Mouse (Mus musculus) hindbrain, embryonic 15.5 days (tissue): ENCODE measurements around the gene Eci1. TPM values are rescaled to one million over a fixed set of nuclear protein-coding genes. Genes with fewer than 3 reads are reported as not detected.

ENCODE experiments used
- ATAC-seq: fragments of 200-750 bp; cut with Nextera tagmentation; 2 replicates; pipeline ENCODE4 v1.8.0; 2017; ENCODE audit warnings: low read depth, moderate number of reproducible peaks, moderate TSS enrichment; ENCODE audit not compliant: low FRiP score
- H3K27ac ChIP-seq: fragments of 300-500 bp; sonication (generic); replicated peaks from 2 replicates; pipeline ENCODE4 v1.5.1; 2015; ENCODE audit warnings: mild to moderate bottlenecking, inconsistent platforms
- H3K27me3 ChIP-seq: fragments of 300-500 bp; sonication (generic); 2 replicates; pipeline ENCODE4 v1.6.1; 2015; ENCODE audit warnings: control low read depth, inconsistent platforms
- H3K36me3 ChIP-seq: fragments of 300-500 bp; sonication (generic); 2 replicates; pipeline ENCODE4 v1.6.1; 2015; ENCODE audit warnings: control low read depth, inconsistent platforms
- H3K4me1 ChIP-seq: fragments of 300-500 bp; sonication (generic); replicated peaks from 2 replicates; pipeline ENCODE4 v1.6.1; 2015; ENCODE audit warnings: control low read depth, inconsistent platforms
- H3K4me2 ChIP-seq: fragments of 300-500 bp; sonication (generic); 2 replicates; pipeline ENCODE4 v1.6.1; 2015; ENCODE audit warnings: moderate library complexity, mild to moderate bottlenecking, inconsistent platforms
- H3K4me3 ChIP-seq: fragments of 300-500 bp; sonication (generic); 2 replicates; pipeline ENCODE4 v1.5.1; 2015; ENCODE audit warnings: mild to moderate bottlenecking, inconsistent platforms
- H3K9ac ChIP-seq: fragments of 300-500 bp; sonication (generic); 2 replicates; pipeline ENCODE4 v1.6.1; 2015; ENCODE audit warnings: inconsistent platforms
- H3K9me3 ChIP-seq: fragments of 300-500 bp; sonication (generic); 2 replicates; pipeline ENCODE4 v1.6.1; 2016; ENCODE audit warnings: control low read depth, inconsistent platforms
- WGBS: fragments of 180-500 bp; shearing (Covaris S2); methylation state at CpG from one replicate; pipeline ENCODE4 v1.1.7; 2015; 5-methylcytosine and 5-hydroxymethylcytosine counted together
- polyA plus RNA-seq: library from polyadenylated mRNA; unstranded; fragments of >200 nt; fragmentation: Nextera tagmentation; extraction: Ambion mirVana; gene quantifications from 2 replicates; pipeline ENCODE4 v1.2.1, GENCODE M21; 2015

Eci1 gene
- polyA plus RNA-seq, 1 experiment from 2014 or later: 48.0 TPM

DNA sequence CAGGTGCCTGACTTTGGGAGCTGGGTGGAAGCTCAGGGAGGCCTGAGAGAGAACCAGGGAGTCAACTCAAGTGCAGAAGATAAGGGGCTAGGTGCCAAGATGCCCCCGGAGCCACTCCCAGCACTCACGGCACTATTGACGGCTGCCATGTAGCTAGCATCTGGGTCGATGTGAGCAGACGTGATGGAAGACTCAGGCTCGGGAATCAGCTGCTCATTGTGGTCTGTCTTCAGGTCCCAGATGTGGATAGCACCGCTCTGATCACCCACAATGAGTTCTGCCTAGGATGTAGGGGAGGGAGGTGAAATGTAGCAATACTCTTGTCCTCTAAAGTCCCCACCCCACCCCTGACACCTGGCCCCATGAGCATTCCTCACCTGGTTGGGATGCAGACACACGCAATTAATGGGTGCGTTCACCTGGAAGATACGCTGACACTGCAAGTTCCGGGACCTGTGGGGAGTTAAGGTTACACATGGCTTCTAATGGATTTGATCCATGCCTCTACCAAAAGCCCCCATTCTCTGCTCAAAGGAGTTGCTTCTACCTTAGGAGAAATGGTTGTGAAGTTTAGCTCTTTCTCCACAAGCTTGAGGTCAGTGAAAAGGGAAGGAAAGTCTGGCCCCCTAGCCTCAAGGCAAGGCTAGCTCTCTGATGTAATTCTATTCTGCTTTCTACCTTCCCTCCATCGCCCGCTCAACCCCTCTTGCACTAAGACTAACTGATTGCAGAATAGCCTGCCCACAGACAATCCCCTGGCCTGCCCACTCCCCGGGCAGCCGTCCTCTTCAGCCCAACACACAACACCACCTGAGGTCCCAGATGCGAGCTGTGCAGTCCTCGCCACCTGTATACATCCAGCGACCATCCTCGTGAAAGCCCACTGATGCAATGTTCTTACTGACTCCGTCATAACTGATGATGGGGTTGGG lies 50.9 kb downstream of the Eci1 start:
- Histone ChIP-seq H3K4me1 (peaks cover 38% of the 10 kb centered on the region), H3K36me3 (peaks cover 30% of the 10 kb centered on the region), H3K9ac (peak overlapping the region; percentile 86; the same call in 1 of the 2 replicates), H3K9me3 (no peaks in the 10 kb centered on the region), H3K27ac (no peak overlapping the region), H3K4me3 (peak overlapping the region; percentile 86; the same call in 1 of the 2 replicates), H3K4me2 (peak overlapping the region; percentile 58), H3K27me3 (no peaks in the 10 kb centered on the region)
- ATAC-seq: no peak
- 92% methylated on average over 20 of the region's 20 CpGs for WGBS

DNA sequence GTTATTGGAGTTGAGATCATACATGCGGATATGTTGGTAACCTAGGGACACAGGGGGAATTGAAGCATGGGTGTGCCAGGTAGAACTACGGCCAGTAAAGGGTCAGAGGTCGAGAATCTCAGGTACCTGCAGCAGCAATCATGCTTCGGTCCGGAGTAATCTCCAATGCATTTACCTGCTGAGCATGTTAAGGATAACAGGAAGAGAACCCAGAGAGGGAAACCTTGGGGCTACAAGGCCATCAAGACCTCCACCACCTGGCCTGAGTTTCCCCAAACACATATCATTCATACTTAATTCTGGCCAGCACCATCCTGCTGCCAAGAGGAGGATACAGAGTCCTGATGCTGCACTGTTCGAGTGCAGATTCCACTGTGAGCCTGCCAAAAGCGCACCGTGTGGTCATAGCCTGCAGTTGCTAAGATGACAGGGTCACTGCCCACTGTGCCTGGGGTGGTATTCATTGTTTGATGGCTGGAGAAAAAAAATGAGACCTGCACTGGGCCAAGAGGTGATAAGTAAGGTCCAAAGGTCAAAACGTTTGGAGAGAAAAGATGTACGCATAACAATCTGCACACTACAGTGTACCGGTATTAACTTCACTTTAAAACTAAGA lies 51.7 kb downstream of the Eci1 start:
- H3K9me3 ChIP-seq: no peaks in the 10 kb centered on the region
- peak overlapping the region; percentile 86 for H3K9ac ChIP-seq
- peak; percentile 21; the same call in 1 of the 2 replicates for ATAC-seq
- H3K27ac ChIP-seq: peak overlapping the region; percentile 99; the same call in 1 of the 2 replicates
- 48% methylated on average over 11 of the region's 11 CpGs for WGBS
- H3K27me3 ChIP-seq: no peaks in the 10 kb centered on the region
- peaks cover 30% of the 10 kb centered on the region for H3K4me1 ChIP-seq
- peaks cover 30% of the 10 kb centered on the region for H3K36me3 ChIP-seq
- peak overlapping the region; percentile 58 for H3K4me2 ChIP-seq
- peak overlapping the region; percentile 86 for H3K4me3 ChIP-seq

DNA sequence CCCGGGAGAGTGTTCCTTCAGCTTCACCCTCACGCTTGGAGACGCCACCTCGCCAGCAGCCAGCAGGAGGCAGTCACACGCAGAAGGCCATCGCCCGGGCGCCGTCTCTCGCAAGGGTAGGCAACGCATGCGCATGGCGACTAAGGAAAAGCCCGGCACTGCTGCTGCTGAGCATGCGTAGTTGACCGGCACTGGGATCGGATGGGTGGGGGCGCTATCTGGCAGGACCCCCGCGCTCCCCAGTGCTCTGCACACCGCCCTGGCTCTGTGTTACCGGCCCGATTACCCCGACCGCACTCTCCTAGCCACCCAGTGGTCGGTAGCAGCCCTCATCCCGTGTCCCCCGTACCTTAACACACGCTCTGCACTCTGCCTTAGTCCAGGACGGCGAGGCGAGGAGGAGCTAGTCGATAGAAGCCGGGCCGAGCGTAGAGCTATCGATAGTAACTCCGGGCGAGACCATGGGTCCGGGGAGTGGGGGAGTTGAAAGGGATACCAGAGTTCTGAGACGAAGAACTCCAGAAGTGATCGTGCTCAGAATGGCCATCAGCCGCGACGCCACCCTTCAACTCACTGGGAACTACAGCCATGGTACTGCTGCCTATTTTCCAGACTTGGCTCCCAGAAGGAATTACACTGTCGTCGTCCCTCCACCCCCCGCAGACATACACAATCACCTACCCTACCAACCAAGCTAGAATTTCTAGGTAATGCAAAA lies 52.4 kb downstream of the Eci1 start, which contains the start of gene Mlst8:
TSS of gene Mlst8 (minus strand) at position 416 of the 718 bp plus-strand sequence.
- under 1% methylated on average over 48 of the region's 48 CpGs for WGBS
- H3K27me3 ChIP-seq: no peaks in the 10 kb centered on the region
- peak within 1 kb of the TSS; percentile 86 for H3K9ac ChIP-seq
- H3K27ac ChIP-seq: peak within 1 kb of the TSS; percentile 99
- peaks cover 28% of the 10 kb centered on the region for H3K4me1 ChIP-seq
- H3K4me2 ChIP-seq: peak within 1 kb of the TSS; percentile 58
- peak within 1 kb of the TSS; percentile 86 for H3K4me3 ChIP-seq
- ATAC-seq: peak; percentile 94
- no peaks in the 10 kb centered on the region for H3K9me3 ChIP-seq
- peaks cover 30% of the 10 kb centered on the region for H3K36me3 ChIP-seq

DNA sequence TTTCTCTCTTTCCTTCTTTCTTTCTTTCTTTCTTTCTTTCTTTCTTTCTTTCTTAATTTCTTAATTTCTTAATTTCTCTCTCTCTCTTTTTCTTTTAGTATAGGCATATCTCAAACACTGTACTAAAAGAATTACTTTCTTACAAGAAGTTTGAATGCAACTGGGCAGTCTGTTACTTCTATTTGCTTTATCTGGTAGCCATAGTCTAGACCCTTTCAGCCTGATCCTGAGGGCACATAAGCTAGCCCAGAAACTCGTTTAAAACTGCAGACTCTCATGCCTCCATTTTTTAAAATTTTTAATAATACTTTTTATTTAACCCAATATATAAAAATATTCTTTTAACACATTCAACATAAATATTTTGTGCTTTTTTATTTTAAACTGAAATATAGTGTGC lies 53.0 kb downstream of the Eci1 start:
- H3K9ac ChIP-seq: no peak overlapping the region
- H3K27ac ChIP-seq: peak overlapping the region; percentile 66
- WGBS: 29% methylated on average over 1 of the region's 1 CpGs
- ATAC-seq: no peak
- no peaks in the 10 kb centered on the region for H3K27me3 ChIP-seq
- peak overlapping the region; percentile 86 for H3K4me3 ChIP-seq
- H3K4me2 ChIP-seq: peak overlapping the region; percentile 58
- H3K36me3 ChIP-seq: peaks cover 24% of the 10 kb centered on the region
- no peaks in the 10 kb centered on the region for H3K9me3 ChIP-seq
- H3K4me1 ChIP-seq: peaks cover 22% of the 10 kb centered on the region

DNA sequence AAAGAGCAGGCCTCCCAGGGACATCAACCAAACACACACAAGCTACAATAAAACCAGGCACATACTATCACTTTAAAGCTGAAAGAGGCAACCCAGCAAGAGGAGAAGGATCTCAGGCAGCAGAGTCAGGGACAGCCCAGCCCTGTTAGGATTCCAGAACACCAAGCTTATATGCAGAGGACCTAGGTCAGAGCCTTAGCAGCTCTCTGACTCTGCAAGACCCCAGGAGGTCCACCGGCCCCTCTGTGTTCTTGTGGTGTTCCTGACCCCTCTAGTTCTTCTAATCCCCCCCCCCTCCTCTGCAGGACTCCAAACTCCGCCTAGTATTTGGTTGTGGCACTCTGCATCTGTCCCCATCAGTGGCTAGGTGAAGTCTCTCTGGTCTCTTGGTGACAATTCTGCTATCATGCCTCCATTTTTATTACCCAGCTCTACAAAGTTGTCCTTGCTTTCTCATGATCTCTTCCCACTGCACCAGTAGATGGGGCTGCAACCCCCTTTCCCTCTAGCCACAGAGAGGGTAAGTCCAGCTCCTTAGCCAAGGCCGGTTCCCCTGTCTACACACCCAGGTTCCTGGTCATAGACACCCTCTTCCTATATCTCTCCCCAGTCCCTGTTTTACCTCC lies 53.9 kb downstream of the Eci1 start:
- H3K9me3 ChIP-seq: no peaks in the 10 kb centered on the region
- no peak overlapping the region for H3K4me2 ChIP-seq
- ATAC-seq: no peak
- H3K36me3 ChIP-seq: peaks cover 17% of the 10 kb centered on the region
- 40% methylated on average over 3 of the region's 3 CpGs for WGBS
- H3K4me3 ChIP-seq: no peak overlapping the region
- no peak overlapping the region for H3K9ac ChIP-seq
- H3K27ac ChIP-seq: no peak overlapping the region
- H3K27me3 ChIP-seq: no peaks in the 10 kb centered on the region
- H3K4me1 ChIP-seq: peaks cover 20% of the 10 kb centered on the region

DNA sequence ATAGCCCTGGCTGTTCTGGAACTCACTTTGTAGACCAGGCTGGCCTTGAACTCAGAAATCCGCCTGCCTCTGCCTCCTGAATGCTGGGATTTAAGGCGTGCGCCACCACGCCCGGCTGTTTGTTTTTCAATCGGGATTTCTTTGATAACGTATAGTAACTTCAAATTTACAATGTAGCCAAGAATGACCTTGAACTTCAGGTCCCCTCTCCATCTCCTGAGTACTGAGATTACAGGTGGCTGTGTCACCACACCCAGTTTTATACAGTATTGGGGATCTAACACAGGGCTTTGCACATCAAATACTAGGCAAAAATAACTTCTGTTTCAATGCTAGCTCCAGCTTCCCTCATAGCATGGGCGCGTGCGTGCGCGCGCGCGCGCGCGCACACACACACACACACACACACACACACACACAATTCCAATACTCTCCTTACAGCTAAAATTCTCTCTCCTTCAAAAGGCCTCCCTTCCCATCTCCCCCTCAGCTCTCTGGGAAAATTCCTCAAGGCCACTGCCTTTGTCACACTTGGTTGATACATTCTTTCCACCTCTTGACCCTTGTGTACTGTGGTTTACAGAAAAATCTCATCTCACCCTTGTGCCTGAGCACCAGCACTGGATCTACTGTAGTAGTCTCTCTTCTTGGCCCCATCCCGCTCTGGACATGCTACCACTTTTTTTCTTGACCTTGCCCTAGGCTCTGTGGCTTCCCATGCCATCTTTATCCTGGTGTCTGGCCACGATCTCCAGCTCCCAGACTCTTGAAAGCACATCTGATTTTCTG lies 54.8 kb downstream of the Eci1 start:
- no peak overlapping the region for H3K27ac ChIP-seq
- H3K4me2 ChIP-seq: no peak overlapping the region
- 95% methylated on average over 20 of the region's 20 CpGs for WGBS
- no peaks in the 10 kb centered on the region for H3K9me3 ChIP-seq
- H3K4me1 ChIP-seq: peaks cover 26% of the 10 kb centered on the region
- no peak overlapping the region for H3K9ac ChIP-seq
- no peaks in the 10 kb centered on the region for H3K27me3 ChIP-seq
- H3K36me3 ChIP-seq: peaks cover 7% of the 10 kb centered on the region; the same call in 1 of the 2 replicates
- ATAC-seq: no peak
- H3K4me3 ChIP-seq: no peak overlapping the region

DNA sequence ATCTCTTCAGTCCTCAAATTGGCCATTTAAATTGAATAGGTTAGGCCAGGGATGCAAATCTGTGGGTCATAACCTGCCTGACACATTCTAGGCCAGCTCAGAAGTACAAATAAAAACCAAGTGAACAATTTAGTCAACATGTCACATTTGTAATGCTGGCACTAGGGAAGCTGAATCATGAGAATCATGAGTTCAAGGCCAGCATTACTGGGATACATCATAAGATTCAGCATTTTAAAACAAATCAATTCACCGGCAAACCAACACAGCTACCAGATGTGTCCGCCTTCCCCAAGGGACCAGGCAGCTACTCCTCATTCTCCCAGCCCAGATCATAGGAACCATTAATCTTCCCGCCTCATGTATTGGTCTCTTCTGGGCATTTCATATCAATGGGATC lies 57.1 kb downstream of the Eci1 start:
- no peak for ATAC-seq
- H3K27ac ChIP-seq: no peak overlapping the region

DNA sequence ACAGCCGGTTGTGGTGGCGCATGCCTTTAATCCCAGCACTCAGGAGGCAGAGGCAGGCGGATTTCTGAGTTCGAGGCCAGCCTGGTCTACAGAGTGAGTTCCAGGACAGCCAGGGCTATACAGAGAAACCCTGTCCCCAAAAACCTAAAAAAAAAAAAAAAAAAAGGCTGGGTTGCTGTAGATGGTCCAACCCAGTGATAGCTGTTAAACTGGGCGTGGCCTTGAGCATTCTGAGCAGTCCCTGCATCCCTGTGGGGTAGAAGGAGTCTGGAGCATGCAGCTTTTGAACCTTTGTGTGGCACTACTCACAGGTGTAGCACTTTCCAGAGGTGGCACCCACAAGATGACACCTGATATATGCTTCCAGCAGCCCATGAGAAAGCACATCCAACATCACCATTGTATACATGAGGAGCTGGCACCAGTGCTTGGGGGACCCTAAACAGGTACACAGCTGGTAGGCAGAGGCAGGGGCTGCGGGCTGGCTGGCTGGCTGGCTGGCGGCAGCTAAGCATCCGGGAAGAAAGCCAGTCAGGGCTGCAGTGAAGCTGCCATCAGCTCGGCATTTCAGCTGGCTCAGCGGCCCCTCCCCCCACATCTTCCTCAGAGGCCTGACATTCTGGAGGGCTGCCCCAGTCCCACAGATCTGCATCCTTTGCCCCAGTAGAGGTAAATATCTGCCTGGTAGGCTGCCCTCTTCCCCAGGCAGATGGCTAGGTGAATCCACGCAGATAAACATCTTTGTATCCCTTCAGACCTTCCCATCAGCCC lies 58.8 kb downstream of the Eci1 start:
- H3K4me2 ChIP-seq: peak overlapping the region; percentile 12; the same call in 1 of the 2 replicates
- no peaks in the 10 kb centered on the region for H3K27me3 ChIP-seq
- ATAC-seq: no peak
- H3K9me3 ChIP-seq: no peaks in the 10 kb centered on the region
- WGBS: 42% methylated on average over 11 of the region's 11 CpGs
- no peaks in the 10 kb centered on the region for H3K36me3 ChIP-seq
- H3K4me3 ChIP-seq: no peak overlapping the region
- peak overlapping the region; percentile 15; the same call in 1 of the 2 replicates for H3K9ac ChIP-seq
- peaks cover 31% of the 10 kb centered on the region for H3K4me1 ChIP-seq
- peak overlapping the region; percentile 74 for H3K27ac ChIP-seq

More for the DNA sequence above, 57.1 kb downstream of the Eci1 start:
- H3K4me2 ChIP-seq: no peak overlapping the region
- no peak overlapping the region for H3K4me3 ChIP-seq
- 64% methylated on average over 3 of the region's 3 CpGs for WGBS
- no peaks in the 10 kb centered on the region for H3K9me3 ChIP-seq
- peaks cover 26% of the 10 kb centered on the region for H3K4me1 ChIP-seq
- no peaks in the 10 kb centered on the region for H3K27me3 ChIP-seq
- H3K9ac ChIP-seq: no peak overlapping the region
- no peaks in the 10 kb centered on the region for H3K36me3 ChIP-seq

DNA sequence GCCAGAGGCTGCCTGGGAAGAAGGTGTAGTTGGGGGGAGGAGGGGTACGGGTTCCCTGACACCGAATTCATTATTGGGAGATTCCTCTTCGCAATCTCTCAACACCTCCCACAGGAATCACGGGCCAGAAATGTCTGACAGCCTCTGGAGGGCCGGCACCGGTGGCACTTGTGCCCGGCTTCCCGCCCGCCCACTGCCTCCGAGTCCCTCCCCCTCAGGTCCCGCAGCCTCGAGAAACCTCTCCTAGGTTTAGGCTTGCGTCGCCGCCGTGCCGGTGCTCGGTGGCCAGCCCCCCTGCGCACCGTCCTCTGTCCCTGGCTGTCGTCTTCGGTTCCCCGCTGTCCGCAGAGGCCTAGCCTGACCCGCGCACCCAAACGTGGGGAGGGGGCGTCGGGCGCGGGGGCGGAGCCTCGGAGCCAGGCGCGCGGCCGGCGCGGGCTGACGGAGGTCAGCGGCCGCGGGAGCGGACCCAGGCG lies 61.8 kb downstream of the Eci1 start, which contains the start of gene Caskin1:
TSS of gene Caskin1 (plus strand) at position 416 of the 476 bp plus-strand sequence.
- Histone ChIP-seq H3K9me3 (no peaks in the 10 kb centered on the region), H3K27ac (peak within 1 kb of the TSS; percentile 97), H3K36me3 (no peaks in the 10 kb centered on the region), H3K9ac (peak within 1 kb of the TSS; percentile 97), H3K27me3 (no peaks in the 10 kb centered on the region), H3K4me1 (peaks cover 41% of the 10 kb centered on the region), H3K4me3 (peak within 1 kb of the TSS; percentile 90), H3K4me2 (peak within 1 kb of the TSS; percentile 76)
- peak; percentile 68 for ATAC-seq
- WGBS: under 1% methylated on average over 43 of the region's 45 CpGs

DNA sequence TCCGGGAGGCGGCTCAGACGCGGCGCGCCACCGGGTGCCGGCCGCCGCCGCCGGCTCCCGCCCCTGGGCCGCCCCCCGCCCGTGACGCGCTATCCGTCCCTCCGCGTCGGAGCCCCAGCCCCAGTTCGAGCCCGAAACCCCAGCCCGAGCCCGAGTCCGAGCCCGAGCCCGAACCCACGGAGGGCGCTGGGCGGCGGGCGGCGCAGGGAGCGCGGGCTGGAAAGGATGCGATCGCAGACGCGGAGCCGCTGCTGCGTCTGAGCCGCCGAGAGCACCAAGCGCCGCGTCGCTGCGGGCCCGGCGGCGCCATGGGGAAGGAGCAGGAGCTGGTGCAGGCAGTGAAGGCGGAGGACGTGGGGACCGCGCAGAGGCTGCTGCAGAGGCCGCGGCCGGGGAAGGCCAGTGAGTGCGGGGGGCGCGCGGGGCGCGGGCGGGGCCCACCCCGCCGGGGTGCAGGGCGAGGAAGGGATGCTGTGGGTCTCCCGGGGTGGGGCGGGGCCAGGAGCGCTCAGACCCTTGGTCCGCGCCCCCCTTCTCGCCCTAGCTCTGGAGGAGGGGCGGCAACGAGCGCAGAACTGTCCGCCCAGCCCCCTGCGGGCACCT lies 62.3 kb downstream of the Eci1 start:
- Histone ChIP-seq H3K9ac (peak overlapping the region; percentile 97), H3K27me3 (no peaks in the 10 kb centered on the region), H3K4me2 (peak overlapping the region; percentile 76), H3K4me1 (peaks cover 41% of the 10 kb centered on the region), H3K9me3 (no peaks in the 10 kb centered on the region), H3K36me3 (no peaks in the 10 kb centered on the region), H3K4me3 (peak overlapping the region; percentile 90), H3K27ac (peak overlapping the region; percentile 97)
- WGBS: under 1% methylated on average over 56 of the region's 81 CpGs
- ATAC-seq: peak; percentile 77
